Mouse (Mus musculus) mouse trophoblast stem cell (cell line): ENCODE results near the gene Vgll2.

Experiments used
- in situ Hi-C, 2 experiments: fragments of 300-500 bp; cut with MseI, MboI; formaldehyde crosslinking; loops; 2 replicates in 1 of 2; 3 replicates in 1 of 2; pipeline ENCODE4 v1.15.1; 2025

Vgll2 gene

DNA sequence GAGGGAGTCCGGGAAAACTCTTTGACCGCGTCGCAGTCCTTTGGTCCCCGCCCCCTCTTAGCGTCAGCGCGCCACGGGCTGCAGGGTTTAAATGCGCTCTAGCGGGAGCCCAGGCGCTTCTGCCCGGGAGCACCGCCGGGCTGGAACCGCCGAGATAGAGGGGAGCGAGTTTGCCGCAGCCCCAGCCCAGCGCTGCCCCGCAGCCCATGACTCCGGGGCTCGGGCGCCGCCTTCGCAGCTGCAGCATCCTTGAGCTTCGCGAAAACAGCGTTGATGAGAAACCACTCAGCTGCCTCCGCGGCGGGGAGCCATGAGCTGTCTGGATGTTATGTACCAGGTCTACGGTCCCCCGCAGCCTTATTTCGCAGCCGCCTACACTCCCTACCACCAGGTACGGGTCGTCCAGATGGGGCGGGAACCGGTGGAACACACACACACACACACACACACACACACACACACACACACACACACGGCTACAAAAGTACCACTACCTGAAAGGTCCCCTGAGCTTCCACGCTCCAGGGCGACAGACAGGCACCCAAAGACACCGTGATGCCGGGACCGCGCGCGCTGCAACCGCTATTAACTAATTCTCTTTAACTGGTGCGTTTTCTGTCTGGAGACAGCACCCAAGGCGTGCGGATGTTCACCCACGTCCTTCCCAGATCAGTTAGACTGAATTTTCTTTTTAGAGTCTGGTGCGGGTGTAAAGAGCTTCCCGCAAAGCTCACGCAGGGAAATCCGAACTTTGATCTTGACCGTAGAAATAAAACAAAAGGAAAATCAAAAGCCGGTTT, at the start of gene Vgll2:
Gene Vgll2, plus strand, starts transcription at position 90 of the 800 bp plus-strand sequence.
- in situ Hi-C loops = no loop called here

DNA sequence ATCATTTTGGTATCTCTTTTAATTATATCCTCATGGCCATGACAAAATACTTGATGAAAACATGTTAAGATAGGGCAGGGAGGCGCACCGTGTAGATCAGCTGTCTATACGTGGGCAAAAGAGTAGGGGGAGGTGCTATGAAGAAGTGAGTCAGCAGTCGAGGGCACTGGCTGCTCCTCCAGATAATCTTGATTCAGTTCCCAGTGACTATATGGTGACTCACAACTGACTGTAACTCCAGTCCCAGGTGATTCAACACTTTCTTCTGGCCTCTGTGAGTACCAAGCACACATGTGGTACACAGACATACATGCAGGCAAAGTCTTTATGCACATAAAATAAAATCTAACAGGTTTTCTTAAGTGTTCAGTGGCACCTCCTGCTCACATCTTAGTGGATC, 47.2 kb upstream of the Vgll2 start:
- in situ Hi-C loops = no loop called here

DNA sequence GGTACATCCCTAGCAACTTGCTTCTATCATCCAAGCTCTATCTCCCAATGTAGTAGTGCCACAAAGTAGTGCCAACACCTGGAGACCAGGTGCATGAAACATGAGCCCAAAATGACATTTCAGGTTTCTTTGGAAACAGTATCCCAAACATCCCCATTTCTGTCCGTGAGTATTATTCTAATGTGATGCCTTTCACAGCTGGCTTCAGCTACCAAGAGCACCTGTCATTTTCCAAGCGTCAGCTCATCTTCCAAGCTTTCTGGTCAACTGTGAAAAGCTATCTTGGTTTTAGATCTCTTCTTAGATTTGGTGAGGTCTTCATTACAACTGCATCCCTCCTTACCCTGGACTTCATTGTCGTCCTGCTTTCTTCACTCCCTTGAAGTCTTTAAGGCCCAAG, 46.7 kb upstream of the Vgll2 start:
- in situ Hi-C loops = no loop called here

DNA sequence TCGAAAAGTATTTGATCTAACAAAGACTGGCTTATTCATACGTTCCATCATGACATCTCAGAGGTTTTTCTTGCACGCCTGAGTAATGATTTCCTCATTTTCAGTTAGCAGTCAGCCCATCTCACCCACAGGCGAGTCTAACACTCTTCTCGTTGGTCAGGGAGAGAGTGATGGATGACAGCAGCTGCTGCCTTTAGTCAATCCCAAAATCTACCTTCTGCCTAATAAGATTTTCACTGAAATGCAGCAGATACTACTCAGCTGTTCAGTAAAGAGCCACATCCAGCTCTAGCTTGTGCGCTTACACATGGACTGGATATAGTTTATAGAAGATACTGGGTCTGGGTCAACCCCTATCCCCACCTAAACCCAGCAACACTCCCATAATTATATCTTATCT, 40.7 kb upstream of the Vgll2 start:
- in situ Hi-C loops = no loop called here

DNA sequence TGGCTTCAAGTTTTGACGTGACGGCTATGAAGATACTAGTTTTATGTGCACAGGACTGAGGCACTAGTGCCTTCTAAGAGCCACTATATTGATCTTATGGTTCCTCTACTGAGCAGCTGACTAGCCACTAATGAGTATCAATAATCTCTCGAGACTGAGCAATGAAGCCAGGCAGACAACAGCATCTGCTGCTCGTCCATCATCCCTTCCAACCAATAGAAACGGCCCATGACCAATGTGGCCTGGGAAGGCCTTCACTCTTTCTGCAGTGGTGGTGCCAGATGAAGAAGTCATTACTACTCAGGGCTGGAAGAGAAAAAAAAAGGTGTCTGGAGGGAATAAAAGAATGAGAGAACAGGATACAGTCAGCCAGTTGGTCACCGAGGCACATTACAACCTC, 39.9 kb upstream of the Vgll2 start:
- in situ Hi-C loops = no loop called here

DNA sequence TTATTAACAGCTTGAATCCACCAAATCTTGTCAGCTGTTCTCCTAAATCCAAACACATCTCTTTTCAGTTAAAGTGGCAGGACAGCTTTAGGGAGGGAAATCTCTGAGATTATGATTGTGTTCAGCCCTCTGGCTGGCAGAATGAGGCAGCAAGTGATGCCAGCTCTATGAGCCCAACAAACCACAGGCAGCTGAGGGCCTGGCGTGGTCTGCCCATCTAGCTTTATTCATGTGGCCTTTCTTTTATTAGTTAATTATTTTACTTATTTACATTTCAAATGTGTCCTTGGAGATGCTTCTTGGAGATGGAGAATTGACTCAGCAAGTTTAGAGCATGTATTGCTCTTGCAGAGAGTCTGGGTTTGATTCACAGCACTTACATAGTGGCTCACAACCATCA, 3.8 kb upstream of the Vgll2 start:
- in situ Hi-C loops = no loop called here

DNA sequence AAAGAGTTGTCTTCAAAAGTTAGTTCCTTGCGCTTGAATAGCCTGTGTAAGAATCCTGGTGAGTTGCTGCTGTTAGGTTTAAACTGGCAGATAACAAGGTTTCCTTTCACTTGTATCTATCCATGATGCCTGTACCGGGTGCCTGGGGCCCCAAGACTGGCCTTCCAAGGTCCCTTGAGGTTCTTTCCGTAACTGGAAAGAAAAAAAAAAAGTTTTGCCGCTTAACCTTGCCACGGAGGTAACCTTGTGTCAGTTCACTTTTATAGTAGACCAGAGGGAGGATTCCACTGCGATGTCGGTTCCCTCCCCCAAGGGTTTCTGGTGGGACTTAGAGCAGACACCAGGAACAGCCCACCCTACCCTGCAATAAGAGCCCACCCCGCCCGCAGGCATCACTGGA, 1.1 kb upstream of the Vgll2 start:
- in situ Hi-C loops = no loop called here

DNA sequence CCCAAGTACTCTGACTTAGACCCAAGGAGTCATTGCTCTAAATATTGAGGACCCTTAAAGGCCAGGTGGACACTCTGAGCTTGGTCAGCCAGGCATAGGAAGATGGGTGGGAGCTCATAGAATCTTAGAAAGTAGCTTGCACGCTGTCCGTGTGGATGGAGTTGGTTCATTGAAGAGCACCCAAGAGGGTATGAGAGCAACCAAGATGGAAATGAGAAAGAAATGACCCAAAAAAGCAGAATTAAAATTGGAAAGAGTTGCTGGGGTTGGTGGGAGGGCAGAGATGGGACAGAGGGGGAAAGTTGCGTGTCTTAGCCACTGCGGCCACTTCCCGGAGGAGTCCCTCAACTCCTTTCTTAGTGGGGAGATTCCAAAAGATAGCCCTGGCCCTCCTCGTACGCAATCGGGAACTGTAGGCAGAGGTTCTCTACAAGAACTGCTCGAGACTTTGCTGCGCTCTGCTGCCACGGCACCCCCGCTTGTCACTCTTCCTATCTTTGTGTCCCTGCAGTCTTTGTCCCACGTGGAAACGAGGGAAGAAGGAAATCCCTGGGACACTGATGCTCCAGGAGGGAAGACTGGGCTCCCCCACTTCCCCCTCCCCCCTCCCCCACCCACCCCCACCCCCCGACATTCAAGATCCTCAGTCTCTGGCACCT, 437 bp upstream of the Vgll2 start:
- in situ Hi-C loops = no loop called here

DNA sequence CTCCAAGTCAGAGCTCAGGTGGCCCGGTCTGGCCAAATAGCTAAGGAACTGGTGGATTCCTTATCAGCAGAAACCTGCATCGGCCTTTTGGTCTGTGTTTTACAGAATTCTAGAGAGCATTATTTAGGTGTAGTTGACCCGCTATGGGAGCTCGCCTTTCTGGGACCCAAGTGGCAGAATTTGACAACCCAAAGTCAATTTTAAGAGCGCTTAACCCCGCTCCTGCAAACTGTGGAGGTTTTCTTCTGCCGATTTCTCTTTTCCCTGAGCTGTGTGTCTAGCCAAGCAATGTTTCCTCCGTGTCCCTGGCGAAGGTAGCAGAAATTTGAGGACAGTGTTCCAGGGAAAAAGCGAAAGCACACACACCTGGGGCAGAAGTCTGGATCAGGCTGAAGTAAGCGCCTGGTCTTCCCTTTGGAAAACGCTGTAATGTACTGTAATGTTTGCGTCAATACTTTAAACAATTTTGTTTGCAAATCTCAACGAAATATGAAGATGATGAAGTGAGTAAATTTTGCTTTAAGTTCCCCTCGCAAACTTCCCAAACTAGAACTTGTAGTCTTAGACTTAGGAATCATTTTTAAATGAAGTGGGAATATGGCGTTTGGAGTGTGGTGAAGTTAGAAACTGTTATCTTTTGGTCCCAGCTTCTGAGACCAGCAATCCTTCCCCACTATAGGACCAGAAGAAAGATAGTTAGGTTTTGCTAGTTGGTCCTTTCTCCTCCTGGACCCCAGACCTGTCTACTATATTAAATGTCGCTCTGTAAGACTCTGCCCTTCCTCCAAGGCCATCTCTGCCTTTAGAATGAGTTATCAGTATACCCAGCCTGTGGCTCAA, 1.1 kb downstream of the Vgll2 start:
- in situ Hi-C loops = no loop called here

DNA sequence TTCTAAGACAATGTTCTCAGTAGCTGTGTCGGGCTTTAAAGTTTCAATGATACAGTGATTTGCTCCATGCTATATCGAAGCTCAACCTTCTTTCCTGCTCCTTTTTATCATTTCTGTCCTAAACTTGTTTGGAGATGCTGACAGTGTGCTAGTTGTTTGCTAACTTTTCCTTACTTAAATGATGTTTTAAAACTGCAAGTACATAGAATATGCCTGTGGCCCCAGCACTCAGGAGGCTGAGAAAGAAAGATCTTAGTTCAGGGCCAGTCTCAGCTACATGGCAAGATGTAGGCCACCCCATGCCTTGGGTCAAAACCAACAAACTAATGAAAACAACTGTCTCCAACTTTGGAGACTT, 1.7 kb downstream of the Vgll2 start:
- in situ Hi-C loops = no loop called here

DNA sequence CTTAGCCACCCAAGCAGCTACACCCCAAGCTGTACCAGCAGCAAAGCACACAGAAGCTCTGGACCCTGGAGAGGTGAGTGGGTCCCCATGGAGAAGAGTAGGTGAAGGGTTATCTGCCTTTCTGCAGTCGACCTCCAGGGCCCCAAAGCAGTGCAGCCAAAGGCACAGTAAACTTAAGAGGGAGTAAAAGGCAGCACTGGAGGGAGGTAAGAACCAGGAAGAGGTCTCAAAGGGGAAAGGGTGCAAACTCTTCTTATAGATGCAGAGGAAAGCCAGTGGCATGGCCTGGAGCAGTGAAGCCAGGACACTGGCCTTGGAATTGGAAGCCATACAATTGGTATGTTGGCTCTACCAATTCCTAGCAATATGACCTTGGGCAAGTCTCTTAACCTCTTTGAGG, 3.0 kb downstream of the Vgll2 start:
- in situ Hi-C loops = no loop called here

DNA sequence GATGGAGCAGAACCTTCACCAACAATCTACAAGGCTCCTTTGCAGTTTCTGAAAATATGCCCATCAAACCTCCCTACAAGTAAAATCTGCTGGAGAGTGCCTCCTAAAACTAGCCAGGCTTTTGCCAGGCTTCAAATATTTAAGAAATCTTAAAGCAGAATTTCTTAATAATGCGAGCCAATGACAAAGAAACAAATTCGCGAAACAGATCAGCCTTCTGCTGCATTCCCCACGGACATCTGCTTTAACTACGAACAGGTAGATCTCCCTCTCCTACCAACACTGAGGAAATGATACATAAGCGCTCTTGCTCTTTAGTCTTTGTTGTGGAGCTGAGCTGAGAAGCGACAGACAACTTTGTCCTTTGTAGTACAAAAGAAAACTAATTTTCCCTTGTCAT, 3.5 kb downstream of the Vgll2 start:
- in situ Hi-C loops = no loop called here

DNA sequence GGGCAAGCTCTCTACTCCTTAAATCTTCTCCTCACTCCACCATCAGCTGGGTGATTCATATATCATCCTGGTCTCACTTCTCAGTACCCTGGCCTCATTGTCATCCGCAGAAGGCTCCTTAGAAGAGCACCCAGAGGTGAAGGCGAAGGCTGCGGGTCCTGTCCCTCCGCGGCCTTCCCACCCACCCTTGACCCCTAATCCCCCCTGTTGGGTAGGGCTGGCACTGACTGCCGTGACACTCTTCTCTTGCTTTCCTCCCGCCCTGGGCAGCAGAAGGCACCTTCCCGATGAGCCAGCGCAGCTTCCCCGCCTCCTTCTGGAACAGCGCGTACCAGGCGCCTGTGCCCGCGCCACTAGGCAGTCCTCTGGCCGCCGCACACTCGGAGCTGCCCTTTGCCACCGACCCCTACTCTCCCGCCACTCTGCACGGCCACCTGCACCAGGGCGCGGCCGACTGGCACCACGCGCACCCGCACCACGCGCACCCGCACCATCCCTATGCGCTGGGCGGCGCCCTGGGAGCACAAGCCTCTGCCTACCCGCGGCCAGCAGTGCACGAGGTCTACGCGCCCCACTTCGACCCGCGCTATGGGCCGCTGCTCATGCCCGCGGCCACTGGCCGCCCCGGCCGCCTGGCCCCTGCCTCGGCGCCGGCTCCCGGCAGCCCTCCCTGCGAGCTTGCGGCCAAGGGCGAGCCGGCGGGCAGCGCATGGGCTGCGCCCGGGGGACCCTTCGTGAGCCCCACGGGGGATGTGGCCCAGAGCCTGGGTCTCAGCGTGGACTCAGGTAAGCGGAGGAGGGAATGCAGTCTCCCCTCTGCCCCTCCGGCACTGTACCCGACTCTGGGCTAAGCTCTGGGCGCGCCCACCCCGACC, 5.1 kb downstream of the Vgll2 start:
- in situ Hi-C loops = no loop called here

DNA sequence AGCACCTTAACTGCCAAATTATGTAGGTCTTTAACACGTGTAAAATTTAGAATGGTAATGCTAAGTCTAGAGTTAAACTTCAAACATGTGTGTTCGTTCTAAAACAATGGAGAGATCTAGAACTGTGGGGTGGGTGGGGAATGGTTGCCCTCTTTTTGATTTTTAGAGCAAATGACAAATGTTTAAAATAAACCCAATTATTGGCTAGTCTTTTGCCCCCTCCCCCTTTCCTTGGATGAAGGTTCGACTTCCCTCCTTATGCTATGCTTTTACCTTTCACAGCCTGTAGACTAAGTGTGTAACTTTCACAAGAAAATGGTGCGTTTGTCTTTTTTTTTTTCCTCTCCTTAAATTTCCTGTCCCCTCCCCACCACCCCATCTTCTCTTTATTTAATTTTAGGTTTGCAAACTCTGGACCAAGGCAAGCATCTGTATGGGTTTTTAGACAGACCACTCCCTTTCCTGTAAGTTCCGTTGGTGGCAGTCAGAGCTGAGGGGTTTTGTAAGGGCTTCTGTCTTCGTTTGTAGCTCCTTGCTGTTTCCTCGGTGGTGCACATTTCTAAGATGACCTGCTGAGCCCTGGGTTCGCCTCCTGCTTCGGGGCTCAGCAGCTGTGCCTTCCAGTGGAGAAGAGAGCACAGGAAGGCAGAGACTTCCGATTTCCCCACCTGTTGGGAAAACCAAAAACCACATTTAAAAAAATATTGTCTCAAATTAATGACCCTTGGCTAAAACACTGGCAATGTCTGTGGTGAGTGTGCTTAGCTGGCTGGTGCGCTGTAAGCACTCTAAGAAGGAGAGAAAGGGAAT, 6.5 kb downstream of the Vgll2 start:
- in situ Hi-C loops = no loop called here

DNA sequence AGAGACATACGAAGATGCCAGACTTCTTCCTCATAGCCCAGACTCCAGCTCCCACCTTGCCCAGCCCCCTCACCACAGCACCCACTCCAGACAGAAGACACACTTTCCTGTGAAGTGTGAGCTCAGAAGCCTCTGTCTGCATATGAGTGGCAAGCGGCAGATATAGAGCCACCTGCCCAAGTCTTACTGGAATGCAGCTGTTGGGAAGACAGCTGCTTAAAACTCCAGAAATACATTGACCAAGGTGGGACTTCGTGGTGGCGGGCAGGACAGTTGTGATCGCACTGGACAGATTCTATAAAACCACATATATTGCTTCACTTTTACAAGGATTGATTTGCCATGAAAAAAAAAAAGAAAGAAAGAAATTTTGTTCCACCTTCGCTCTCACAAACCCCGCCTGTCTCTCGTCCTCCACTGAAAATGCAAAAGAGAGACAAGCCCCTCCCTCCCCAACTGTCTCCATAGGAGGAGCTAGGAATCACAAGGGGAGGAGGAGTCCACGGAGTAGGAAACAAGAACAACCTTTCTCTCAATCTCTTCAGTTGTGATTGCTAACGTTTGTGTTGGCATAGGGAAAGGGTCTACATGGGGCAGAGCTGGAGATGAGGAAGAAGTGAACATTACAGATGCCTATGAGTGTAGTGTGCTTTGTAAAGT, 7.2 kb downstream of the Vgll2 start:
- in situ Hi-C loops = no loop called here

DNA sequence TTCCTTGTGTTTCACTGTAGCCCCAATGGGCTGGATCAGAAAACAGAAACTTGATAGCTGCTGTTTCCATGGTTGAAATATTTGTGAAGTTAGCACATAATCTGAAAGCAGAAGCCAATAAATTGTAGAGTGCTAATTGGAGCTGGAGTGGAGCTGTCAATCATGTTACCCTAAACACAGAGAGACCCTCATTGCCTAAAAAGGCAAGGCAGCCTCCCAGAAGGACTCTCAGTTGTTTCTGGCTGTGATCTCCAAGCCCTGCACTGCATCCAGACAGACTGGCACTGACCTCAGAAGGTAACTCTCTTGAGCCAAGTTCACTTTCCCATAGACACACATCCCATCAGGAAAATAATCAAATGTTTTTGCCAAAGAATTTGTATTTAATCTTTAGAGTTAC, 11.4 kb downstream of the Vgll2 start:
- in situ Hi-C loops = no loop called here

DNA sequence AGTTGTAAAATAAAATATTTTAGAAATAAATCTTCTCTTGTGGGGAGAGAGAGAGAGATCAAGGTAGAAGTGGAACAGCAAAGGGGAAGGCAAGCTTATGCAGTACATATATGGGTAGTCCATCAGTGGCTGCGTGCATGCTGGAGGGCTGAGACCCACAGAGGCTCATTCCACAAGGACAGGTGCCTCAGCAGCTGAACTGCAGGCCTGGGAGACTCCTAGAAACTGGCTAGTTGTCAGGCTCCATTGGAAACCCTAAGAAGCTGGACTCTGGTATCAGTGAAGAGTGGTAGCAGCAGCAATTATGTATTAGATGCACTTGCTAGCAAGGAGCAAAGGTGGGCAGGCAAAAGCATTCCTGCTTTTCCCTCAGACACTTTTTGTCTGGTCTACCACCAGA, 17.1 kb downstream of the Vgll2 start:
- in situ Hi-C loops = no loop called here

DNA sequence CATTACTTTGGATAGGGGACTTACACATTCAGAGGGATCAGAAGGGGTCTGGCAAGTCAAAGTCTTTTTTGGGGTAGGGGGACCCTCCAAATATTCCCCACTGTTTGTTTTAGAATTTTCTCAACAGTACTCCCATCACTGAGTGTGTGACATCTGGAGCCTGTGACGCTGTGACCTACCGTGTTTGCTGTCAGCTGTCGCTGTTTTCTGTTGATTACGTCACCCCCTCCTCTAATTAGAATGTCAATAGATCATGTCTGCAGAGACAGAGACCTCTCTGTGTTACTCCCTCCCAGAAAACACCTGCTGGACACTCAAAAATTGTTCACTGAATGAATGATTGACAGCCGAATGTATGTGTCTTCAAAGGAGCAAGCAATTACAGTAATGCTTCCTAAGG, 20.8 kb downstream of the Vgll2 start:
- in situ Hi-C loops = no loop called here

DNA sequence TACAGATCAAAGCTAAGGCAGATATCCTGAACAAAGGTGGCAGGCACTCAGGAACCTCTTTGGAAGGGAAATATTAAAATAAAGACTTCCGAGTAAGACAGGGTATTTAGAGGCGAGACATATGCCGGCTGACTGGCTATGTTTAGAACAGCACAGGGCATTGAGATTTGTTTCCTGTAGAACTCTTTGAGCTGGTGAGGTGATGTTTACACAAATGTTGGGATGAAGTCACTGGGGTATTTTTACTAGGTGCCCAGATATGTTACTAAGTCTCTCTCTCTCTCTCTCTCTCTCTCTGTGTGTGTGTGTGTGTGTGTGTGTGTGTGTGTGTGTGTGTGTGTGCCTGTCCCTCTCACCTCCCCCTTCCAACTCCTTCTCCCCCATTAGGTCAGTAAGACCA, 26.0 kb downstream of the Vgll2 start:
- in situ Hi-C loops = no loop called here

DNA sequence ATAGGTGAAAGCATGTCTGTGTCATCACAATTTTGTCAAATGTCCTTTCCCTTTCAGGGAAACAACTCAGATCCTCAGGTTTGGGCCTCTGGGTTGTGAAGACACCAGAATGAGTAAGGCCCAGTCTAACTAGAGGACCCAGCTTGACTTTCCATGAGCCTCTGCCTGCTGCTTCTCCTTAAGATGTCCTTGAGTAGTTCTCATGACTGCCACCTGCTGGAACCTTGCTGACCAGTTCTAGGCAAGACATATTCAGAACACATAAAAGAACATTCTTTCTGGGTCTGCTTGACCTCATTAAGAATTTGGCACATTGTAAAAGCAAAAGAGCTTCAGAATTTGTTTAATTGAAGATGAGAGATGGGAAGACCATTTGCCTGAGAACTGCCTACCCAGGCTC, 50.2 kb downstream of the Vgll2 start:
- in situ Hi-C loops = loop anchor here (10.0 kb wide), 1 partner anchor 278 kb away; no protein-coding TSS in a partner anchor
